Mouse (Mus musculus): ENCODE results near the gene Gje1.

Gje1 gene

DNA sequence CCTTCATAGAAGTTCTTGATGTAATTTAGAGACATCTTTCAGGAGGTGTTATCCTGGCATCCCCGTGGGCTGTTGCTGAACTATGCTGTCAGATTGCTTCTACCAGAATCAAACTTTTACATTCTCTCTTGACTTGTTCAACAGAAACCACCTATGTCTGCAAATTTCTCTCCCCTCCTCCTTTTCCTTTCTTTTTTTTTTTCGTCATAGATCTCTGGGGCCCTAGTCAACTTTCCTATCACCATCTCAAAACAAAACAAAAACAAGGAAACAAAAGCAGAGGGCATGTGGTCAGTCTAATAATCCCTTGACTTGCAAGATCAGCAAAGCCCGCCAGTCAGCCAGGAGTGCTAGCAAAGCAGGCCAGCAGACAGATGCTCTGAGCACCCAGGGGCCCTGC is at the start of gene Gje1:
Gje1 (minus strand) TSS at position 101 of the 400 bp plus-strand sequence.
- DNase-seq (ENCODE audit: extremely low spot score, low read depth, low spot score) = no peak

DNA sequence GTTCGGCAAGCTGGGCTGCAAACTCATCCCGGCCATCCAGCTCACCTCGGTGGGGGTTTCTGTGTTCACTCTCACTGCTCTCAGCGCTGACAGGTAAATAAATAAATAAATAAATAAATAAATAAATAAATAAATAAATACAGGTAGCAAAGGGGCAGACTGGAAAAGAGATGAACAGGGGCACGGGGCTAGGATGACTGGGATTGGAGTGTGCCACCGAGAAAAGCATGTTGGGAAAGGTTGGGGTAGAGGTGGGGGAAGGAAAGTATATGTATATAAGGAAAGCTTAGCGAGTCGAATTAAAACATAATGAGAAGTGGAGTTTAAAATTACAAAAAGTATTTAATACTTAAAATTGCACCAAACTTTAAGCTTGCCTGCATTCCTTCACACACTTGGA is 42.6 kb upstream of the Gje1 start:
- no peak for DNase-seq (ENCODE audit: extremely low spot score, low read depth, low spot score)

DNA sequence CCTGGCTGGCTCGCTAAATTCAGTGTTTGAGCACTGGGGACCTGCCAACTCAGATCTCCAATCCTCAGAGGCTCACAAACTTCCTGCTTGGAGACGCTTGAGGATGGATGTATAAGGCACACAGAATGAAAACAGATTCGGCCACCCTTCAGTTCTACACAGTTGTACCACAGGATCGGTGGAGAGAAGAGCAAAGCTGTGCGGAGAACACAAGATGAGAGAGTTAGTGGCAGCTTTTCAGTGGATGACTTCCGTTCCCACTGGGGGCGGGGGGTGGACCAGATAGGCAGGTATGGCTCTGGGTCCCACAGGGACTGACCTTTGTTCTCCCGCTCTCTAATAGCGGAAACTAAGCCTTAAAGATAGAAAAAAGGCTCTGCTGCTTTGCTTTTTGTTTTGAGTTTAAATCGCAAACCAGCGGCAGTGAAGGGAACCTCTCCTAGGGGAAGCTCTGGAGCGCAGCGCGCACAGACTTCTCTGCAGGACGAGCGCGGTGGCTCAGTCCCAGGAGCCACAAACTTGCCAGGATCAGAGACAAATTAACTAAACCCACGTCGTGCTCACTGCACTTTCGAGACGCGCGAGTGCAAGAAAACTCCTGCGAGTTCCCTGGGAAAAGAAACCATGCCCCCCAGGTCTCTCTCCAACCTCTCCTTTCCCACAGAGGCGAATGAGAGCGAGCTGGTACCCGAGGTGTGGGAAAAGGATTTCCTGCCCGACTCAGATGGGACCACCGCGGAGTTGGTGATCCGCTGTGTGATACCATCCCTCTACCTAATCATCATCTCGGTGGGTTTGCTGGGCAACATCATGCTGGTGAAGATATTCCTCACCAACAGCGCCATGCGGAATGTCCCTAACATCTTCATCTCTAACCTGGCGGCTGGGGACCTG is 41.9 kb upstream of the Gje1 start:
- DNase-seq (ENCODE audit: extremely low spot score, low read depth, low spot score) = no peak

DNA sequence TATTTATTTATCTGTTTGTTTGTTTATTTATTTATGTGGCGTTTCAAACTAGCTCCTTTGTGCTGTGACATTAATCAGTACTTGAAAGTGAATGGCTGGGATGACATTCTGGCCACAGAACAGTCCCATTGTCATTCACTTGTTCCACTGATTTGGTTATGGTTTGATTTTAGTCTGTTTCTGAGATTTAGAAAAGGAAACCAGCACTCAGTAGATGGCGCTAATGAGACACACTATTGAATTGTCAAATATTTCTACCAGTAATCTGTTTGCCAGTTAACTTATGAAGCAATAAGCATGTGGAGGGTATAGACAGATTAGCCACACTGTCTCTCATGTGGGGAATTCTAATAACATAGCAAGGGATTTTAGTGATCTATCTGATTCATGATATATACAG is 16.3 kb upstream of the Gje1 start:
- DNase-seq (ENCODE audit: extremely low spot score, low read depth, low spot score) = peak; percentile 56

DNA sequence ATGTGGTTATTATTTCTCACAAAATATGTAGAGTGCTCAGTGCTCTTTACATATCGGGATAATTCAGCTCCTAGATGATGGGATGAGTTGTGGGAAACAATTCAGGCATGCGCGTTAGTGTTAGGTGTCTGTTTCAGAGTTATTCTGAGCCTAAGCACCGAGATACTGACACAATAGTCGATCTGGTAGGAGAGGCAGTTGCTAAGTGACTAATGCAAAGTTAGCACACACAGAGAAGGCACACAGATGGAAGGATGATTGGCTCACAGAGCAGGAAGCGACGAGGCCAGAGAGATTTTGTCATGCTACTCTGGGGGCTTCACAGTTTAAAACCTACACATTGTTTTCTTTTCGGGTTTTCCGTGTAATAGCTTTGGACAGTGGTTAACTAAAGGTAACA is 7.7 kb upstream of the Gje1 start:
- DNase-seq (ENCODE audit: extremely low spot score, low read depth, low spot score) = no peak

DNA sequence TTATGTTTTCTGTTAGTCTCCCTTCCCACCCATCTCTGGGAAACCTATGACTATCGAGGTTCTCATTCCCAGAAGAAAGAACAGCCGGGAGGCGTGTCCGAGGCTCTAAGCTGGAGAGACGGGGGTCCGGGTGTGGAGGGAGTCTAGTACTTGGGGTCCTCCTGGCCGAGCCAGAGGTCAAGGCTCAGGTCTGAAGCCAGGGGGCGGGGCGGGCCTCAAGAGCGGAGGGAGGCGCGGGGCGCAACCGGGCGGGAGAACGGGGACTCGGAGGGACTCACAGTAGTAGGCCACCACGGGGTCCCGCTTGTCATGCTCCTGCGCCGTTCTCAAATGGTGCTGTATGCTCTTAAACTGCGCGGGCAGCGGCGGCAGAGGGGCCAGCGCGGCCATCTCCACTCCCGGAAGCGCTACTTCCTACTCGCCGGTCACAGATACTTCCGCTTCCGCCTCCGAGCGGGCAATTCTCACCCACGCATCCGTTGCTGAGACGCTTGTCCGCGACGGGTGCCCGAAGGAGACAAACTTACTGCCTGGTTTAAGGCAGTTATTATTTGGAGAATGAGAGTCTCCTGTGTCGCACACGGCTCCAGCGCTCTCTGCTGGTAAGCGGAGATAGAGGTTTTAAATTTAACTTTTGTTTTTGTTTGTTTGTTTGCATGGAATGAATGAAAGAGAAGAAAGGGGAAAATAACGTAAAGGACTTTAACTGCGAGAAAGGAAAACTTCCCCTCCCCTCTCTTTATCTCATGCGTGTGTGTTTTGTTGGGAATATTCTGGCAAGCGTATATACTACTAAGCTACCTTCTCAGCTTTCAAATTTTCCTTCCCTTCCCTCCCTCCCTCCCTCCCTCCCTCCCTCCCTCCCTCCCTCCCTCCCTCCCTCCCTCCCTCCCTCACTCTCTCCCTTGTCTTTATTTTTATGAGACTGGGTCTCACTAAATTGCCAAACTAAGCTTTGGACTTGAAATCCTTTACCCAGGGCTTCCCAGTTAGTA is 12.6 kb downstream of the Gje1 start, which contains the start of the genes Vta1 and Nmbr:
Vta1 (minus strand) TSS at position 489 of the 995 bp plus-strand sequence.
Nmbr (plus strand) TSS at position 520 of the 995 bp plus-strand sequence.
- peak; percentile 82 for DNase-seq (ENCODE audit: extremely low spot score, low read depth, low spot score)

DNA sequence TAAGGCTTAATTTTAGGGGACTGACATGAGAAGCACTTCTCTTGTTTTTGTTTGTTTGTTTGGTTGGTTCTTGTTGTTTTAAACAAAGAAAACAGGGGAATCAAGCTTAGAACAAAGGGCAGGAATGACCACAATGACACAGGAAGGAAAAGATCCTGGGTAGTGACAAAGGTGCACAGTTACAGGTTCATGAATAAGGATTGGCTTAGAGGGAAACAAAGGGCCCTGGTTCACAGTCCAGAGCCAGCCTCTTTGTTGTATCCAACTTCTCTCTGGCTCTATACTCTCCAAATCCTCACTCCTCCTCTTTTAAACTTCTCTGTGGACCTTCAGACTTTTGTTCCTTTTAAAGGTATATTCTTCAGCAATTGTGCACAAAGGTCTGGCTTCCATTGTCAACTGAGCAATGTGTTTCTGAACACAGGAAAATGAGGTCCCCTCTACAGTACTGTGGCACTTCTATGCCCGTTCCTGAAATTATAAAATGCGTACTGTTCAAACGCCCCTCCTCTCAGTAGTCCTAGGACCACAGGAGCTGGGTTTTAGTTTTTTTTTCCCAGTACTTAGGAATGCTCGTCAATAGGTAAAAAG is 14.1 kb downstream of the Gje1 start:
- no peak for DNase-seq (ENCODE audit: extremely low spot score, low read depth, low spot score)

DNA sequence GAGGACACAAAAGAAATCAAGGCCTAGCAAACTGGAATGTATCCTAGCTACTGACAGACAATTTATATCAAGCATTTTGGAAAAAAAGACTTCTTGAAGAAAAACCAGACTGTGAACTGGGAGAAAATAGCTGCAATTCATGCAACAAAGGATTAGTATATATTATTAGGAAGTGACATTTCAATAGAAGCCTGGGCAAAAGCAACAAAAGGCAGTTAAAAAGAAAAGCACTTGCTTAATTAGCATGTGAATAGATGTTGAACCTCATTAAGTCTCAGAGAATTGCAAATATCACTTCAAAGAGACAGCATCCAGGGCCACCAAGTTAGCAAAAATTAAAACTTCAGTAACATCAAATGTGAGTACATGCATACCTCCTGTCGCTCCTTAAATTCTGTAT is 14.8 kb downstream of the Gje1 start:
- DNase-seq (ENCODE audit: extremely low spot score, low read depth, low spot score) = no peak

DNA sequence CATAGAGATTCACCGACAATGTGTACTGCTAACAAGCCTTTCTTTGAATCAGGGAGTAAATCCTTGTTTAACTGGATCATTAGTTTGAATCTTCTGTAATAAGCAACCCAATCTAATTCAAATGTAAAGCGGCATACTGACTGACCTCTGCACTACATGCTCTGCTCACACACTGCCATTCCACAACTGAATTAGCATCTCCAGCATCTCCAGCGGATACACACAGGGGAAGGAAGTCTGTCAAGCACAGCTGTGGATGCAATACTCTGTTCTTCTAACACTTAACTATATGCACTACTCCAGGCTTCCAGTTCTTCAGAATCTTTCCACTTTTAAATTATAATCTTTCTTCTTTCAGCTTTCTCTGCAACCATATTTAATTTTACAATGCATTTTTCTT is 27.7 kb downstream of the Gje1 start:
- DNase-seq (ENCODE audit: extremely low spot score, low read depth, low spot score) = no peak

DNA sequence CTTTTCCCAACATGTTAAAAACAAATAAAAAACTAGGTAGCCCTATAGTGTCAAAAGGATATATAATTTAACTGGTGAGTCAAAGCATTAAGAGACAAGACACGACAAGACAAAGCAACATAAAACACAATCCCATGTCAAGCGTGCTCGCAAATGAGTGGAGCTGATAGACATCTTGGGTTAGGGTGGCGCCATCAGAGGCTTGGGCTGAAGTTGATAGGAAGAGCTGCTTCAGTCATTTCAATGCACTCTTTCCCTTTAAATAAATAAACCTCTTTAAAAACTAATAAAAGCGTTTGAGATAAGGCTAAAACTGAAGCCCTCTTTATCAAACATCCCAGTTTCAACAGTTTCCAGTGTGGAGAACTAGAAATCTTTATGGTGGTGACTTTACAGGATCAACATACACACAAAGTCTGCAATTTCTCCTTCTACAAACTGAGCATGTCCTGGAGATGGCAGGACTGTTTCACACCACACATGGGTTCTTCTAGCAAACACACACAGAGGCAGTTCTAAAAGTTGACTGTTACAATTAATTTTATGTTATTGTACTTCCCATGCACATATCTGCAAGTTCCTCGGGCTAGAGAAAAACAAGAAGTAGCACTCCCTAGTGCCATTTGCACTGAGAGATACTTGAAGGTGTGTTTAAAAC is 29.1 kb downstream of the Gje1 start:
- no peak for DNase-seq (ENCODE audit: extremely low spot score, low read depth, low spot score)

DNA sequence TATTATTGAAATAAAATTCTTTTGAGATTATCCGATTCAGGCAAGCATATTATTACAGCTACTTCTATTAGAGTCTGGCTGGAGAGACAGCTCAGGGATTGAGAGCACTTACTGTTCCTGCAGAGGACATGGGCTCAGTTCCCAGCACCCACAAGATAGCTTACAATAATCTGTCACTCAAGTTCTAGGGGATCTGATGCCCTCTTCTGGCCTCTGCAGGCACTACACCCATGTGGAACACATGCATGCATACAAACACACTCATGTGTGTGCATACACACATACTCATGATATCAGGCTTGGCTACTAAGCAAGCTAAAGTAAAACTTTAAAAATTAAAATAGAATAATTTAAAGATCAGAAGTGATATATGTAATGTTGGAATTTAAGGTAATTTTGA is 32.4 kb downstream of the Gje1 start:
- no peak for DNase-seq (ENCODE audit: extremely low spot score, low read depth, low spot score)

DNA sequence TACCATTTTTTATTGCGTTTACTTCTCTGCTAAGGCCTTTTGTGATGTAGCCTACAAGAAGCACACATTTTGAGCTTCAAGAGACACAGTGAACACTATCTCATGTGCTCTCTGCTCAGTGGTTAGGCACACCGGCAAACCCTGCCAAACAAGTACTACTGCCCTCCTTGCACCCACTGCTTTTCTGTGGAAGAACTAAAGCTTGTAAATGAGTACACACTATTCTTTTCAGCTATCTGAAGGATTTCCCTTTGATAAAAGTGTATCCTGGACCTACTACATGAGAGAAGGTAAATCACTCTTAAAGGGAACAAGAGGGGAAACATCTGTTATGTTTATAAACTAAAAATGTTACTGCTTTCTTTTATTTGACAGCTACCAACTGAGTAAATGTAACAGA is 51.9 kb downstream of the Gje1 start:
- DNase-seq (ENCODE audit: extremely low spot score, low read depth, low spot score) = no peak
